Mouse (Mus musculus) CH12.LX (cell line): ENCODE data around the gene Slc26a6.

ENCODE experiments used
- CTCF ChIP-seq, 2 experiments: IDR thresholded peaks in 1 of 2; conservative IDR thresholded peaks in 1 of 2; 2 replicates each; pipeline ENCODE4 v1.5.1; 2011 to 2012; ENCODE audit warnings: low read depth in 2 of 2, low read length in 2 of 2, improper control_type of control experiment in 1 of 2, inconsistent platforms in 1 of 2, mild to moderate bottlenecking in 1 of 2, moderate library complexity in 1 of 2
- MAZ ChIP-seq: IDR thresholded peaks from 2 replicates; pipeline ENCODE4 v1.6.1; 2012; ENCODE audit warnings: low read depth, mild to moderate bottlenecking, inconsistent platforms, low read length, improper control_type of control experiment, moderate library complexity
- PAX5 ChIP-seq: IDR thresholded peaks from 2 replicates; pipeline ENCODE4 v1.6.1; 2012; ENCODE audit warnings: low read length, inconsistent platforms, mixed read lengths
- POLR2A ChIP-seq: IDR thresholded peaks from 2 replicates; pipeline ENCODE4 v1.6.1; 2011; ENCODE audit warnings: low read depth, mild to moderate bottlenecking, improper control_type of control experiment, low read length
- TBP ChIP-seq: conservative IDR thresholded peaks from 2 replicates; pipeline ENCODE4 v1.6.1; 2011; ENCODE audit warnings: low read depth, low read length, improper control_type of control experiment

- TF ChIP-seq TBP (no peak), MAZ (no peak), POLR2A (no peak), PAX5 (no peak), CTCF (conservative IDR thresholded peaks at IDR 0.05 in 1 of 2, IDR thresholded peaks at IDR 0.05 in 1 of 2; ENCODE audit: low read depth in 2 of 2, low read length in 2 of 2) (no peak)
Observed at GRCm38 (mm10) chr9:108805768-108806167, 47.3 kb upstream of the Slc26a6 start.
